Mouse (Mus musculus) heart, adult 8-10 months (tissue): ENCODE results near the gene Calhm5. TPM values are rescaled to one million over a fixed set of nuclear protein-coding genes. Genes with fewer than 3 reads are reported as not detected.
A peak's percentile ranks its signal among the peaks of the same experiment; 100 is the strongest.

Experiments
- DNase-seq: peaks from one replicate; pipeline ENCODE4 v3.0.0; 2022; ENCODE audit warnings: low spot score
- total RNA-seq, 4 experiments: library from RNA; stranded (reverse); gene quantifications; 2 replicates each; pipeline ENCODE4 v1.2.4; 2022

Calhm5 gene
- 1 to 10 TPM in 1 of 4 experiments, under 1 TPM in 3; 0.63 to 1.1 (median 0.81) TPM for total RNA-seq

DNA sequence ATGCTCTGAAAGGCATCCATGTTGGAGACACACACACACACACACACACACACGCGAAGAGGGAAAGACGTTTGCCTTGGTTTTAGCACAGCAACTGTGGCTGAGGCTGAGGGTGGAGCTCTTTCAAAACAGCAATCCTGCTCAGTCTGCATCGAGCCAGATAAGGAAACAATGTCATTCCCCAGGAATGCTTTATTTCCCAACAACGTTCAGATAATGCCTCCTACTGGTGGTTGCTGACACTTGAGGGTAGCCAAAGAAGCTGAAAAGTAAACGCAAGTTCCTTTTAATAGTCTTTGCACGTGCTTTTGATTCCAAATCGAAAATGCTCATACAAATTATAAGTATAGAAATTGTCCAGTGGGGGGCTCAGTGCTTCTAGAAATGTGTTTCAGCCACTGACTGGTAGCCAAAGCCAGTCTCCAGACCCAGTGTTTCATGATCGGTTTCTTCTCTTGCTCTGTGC, at the start of gene Calhm5:
Gene Calhm5, minus strand, starts transcription at position 102 of the 466 bp plus-strand sequence.
- peak; percentile 70 for DNase-seq

DNA sequence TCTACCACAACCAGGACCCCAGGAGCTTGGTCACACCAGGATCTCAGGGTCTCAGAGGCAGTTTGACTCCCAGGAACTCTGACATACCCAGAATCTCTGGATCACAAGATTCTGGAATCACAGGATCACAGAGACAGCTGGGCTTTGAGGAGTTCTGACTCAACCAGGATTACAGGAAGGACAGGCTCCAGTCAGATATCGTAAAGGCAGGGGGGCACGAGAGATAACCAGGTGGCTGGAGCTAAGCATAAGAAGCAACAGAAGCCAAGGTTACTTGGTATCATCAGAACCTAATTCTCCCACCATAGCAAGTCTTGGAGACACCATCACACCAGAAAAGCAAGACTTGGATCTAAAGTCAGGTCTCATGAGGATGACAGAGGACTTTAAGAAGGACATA, 45.4 kb upstream of the Calhm5 start:
- no peak for DNase-seq

DNA sequence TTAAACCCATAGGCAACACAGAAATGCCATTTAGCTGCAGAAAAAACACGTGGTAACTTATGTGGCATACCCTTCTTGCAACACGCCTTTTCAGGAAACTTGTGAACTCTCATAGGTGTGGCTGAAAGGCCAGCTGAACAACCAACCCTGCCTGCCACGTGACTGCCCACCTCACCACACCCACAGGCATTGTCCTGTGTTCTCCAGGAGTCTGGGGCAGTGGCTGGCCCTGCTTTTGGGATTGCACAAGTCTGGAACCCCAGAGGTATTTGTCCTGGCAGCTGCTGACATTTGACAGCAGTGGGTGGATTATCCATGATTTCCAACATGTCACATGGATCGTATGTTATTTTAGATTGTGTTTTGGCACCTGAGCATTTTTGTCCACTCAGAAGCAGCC, 43.4 kb upstream of the Calhm5 start:
- DNase-seq, result no peak

DNA sequence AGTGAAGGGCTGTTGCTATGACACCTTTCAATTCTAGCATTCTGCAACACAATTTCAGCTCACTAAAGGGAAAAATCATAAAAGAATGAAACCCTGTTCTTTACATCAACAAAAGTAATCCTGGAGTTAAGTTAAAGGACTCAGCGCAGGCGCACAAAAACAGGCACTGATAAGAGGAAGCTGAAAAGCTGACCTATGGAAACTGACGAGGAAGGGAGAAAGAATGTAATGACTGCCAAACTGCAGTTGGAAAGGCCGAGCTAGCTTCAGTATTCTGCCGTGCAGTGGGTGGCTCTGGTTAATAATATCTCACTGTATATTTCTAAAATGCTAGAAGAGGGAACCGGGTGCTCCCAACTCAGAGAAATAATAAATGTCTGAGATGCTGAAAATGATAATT, 41.7 kb upstream of the Calhm5 start:
- DNase-seq, result no peak

DNA sequence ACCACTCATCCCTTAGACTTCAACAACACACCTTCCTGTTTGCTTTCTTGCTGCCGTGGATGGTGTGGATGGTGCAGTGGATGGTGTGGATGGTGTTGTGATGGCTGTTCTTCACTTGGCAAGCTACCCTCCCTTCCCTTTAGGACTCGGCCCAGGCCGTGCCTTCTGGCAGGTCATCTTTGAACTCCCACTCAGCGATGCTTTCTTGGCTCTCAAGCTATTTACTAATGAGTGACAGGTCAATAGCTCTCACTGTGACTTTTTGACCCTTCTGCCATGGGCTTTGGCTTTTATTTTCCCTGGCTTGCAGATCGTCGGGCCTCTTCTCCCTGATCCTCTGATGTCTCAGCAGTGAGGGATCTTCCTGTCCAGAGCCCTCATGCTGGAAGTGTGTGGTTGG, 40.1 kb upstream of the Calhm5 start:
- no peak for DNase-seq

DNA sequence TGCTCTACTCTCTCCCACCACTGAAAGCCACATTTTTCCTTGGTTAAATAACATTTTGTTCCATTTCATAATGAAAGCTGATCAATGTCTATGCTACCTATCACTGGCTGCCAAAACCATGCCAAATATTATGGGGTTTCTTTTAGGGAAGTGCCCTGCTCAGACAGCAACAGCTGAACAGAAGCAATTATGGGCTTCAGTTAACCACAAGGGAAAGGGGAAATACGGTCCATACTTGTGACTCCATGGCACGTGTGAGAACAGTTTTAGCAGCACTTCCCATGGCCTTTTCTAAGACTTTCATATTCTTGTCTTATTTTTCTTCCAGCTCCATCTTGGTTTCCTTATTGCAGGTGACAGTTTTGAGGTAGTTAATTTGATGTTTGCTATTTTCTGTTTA, 35.0 kb upstream of the Calhm5 start:
- peak; percentile 26 for DNase-seq

DNA sequence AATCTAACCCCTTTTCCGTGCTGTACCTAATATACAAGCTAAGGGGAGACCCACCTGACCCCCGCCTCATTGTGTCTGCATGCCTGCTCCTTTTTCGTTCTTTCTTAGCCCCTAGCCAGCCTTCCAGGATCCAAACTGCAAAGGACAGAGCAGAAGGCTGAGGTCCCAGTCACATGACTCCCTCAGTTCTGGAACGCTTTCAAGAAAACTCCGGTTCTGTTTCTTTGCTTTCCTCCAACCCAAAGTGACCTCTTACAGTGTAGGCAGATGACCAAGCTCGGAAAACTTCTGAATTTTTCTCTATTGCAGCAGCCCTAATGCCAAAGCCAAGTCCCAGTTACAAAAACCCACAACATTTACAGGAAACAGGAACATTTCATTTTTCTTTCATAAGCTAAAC, 32.1 kb upstream of the Calhm5 start:
- peak; percentile 63 for DNase-seq

DNA sequence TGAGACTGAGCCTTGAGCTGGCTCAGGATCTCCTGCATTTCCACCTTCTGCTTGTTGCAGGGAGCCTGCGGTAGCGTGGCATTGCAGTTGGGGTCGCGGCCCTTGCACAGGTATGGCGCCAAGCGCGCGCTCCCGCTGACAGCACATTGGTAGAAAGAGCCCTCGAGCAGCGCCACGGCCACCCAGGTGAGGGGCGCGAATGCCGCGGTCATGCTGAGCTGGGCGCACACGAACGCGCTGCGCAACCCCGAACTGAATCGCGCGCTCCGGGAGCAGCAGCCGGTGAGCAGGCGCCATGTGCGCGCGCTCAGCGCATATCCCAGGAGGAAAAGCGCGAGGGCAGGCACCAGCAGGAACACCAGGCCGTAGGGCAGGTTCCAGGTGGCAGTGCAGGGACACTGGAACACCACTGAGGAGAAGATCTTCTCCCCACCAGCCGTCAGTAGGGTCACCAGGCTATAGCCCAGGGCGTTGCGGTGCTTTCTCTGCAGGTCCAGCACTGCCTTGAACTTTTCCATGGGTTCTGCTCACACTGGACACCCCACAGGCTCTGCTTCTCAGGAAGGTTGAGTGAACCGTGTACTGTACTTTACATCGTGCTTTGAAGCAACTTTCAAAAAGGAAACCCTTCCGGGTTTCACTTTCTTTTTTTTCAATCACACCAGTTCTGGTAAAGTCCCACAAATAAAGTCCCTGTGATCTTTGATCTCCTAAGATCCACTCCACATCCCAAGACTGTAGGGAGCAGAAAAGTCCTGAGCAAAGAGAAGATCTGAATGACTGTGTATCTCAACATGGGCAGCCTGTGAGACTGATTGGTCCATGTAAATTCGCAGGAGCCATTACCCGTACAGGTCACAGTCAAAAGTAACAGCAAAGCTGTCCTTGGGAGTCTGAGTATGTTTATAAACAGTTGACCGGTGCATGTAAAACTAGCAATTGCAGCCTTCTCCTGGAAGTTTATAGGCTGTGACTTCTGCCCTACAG, 31.4 kb upstream of the Calhm5 start, which contains the start of gene Calhm6:
Gene Calhm6, minus strand, starts transcription at position 593 of the 987 bp plus-strand sequence.
- no peak for DNase-seq

DNA sequence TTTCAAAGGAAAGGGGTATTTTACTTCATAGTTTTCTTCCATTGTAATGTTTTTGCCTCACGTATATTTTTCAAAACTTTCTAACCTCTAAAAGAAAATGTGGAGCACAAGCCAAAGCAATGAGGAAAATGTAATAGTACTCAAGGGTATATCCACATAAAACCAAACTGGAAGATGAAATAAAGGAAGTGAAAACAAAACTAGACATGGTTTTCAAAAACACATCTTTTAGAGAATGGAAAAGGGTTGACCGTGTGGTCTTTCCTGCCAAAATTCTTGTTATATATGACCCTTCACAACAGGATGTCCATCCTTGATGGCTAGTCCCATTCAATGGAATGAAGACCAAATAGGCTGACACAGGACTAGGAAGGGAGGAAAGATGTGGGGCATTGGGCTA, 22.1 kb upstream of the Calhm5 start:
- DNase-seq, result no peak

DNA sequence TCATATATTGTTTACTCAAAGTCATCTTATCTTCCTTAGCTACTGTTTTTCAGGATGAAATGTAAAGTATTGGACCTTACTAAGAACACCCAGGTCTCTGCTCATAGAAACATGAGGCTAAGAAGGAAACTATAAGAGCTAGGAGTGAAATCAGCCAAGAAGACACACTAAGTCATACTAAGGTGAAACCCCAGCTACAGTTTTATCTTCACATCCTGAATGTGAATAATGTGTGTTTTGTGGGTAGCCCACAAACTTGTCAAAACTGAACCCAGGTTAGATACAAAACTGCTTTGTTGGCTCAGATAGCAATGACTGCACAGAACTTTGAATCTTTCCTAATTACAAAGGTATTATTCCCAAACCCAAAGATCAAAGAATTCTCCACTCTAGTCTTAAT, 21.5 kb upstream of the Calhm5 start:
- no peak for DNase-seq

DNA sequence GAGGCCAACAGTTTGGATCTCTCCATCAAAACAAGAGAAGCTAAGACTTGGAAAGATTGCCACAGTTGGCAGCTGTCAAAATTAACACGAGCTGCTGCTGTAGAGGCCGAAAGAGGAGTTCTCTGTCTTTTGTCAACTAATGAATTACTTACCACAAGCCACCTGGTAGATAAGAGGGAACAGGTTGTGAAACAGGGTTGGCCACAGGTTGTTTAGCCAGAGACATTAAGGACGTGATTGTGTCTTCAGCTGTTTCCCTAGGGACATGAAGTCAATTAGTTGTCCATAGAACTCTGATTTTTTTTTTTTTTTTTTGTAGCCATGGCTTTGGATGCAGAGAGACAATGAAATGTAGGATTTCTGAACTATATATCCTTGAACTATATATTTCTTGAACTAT, 20.8 kb upstream of the Calhm5 start:
- DNase-seq, result no peak

DNA sequence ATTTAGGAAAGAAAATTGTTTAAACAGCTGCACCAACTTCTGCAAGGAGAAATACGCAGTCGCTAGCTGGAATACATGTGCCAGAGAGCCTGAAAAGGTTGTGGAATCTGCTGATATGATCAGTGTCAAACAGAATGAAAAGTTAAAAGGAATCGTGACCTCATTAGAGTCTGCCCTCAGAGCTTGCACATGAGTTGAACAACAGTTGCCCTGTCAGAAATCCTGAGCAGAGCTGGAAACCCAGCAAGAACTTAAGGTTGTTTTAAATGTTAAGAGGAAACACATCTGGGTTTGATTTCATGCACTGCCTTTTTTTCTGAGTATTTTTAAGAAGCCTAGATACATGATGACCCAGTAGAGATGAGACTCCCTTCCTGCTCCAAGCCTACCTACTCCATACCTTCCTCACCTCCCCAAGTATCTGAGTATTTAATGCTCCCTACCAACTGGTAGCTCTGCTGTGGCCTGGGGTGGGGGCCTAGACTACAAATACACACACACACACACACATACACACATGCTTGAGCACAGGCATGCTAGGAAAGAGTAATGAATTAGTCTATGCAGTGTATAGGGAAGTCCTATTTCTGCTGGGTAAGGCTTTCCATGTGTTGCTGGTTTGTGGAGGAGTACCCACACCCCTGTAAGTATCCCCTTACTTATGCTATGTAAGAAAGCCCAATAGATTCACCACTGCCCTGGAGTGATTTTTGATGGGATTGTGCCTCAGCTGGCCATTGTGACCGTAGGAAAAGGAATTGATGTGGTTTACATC, 15.8 kb upstream of the Calhm5 start:
- DNase-seq, result no peak

DNA sequence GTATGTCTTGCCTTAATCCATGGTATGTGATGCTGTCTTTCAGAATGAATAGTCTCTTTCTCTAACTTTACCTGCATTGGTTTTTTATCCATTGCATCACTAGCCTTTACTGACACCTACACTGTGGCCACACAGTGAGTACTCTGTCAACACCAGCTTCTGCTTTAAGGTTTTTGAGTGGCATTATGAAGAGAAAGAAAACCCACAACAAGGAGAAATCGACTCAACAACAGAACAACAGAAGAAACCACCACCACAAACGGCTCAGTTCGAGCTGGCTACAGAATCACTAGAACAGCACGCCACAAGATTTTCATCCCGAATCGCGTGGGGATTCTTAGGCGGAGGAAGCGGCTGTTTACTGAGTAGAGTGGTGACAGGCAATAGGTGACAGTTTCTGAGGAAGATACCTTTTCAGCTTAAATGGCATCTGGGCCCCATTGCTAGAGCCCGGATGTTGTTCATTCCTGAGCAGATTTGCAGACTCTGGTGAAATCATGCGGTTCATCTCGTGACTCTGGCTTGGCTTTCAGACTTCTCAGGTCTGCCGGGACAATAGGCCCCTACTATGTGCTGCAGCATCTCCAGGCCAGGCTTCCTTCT, 14.6 kb upstream of the Calhm5 start:
- no peak for DNase-seq

DNA sequence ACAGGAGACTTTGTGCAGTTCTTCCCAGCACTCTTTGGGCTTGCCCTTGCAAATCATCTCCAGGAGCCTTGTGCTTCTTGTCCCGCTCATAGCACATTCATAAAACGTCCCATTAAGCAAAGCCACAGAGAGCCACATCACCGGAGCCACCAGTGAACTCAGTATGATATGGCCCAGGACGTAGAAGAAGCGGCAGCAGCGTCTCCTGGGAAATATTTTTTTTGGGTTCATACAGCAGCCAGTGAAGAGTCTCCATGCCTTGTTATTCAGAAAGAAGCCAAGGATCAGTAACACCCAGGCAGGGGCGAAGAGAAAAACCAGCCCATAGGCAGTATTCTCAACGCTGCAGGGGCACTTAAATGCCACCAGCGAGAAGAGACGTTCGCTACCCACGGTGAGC, 355 bp downstream of the Calhm5 start:
- DNase-seq, result no peak

DNA sequence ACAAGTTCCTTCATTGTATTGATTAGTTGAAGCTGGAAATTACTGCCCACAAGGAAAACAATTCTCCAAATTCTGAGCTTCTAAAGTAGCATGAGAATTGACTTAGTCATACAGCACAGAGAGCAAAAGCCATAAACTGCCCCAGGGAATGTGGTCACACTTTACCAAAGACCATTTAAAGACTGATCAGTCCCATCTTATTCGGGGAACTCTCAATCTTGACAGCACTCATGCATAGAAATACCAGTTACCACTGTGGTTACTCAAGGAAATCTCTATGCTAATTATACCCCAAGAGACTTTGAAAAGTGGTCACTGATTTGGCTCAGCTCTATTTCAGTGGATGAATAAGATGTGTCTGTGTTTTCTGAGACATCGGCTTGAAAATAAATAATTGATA, 1.2 kb downstream of the Calhm5 start:
- DNase-seq, result no peak

DNA sequence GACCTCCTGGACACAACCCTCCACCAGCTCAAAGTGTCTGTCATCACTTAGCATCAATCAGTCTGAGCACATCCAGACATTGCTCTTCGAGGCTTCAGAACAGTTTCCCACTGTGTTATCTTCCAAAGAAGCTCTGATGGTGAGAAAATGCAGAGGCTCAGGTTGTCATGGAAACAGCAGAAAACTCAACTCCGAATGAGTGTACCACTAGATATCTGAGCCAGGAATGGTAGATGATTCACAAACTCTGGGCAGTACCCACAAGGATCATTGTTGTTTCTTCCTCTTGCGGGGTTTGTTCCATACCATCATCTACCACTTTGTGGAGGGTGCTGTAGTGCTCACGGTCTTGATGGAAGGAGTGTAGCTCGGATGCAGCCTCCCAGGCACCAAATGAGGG, 4.4 kb downstream of the Calhm5 start:
- no peak for DNase-seq

DNA sequence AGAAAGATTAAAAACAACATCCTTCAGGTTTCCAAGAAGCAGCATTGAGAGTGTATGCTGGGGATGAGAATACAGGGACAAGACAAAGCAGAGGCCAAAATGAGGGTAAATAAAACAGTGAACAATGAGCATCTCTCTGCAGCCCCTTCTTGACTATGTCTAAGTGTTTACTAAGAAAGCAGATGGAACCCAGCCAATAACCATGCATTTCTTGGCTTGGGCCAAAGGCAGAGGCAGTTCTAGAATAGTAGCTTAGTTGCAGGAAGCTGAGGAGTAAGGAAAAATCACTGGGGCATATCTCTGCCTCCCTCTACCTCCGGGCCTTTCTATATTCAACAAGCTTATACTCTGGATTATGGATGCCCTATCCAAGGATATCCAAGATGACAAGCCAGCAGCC, 5.8 kb downstream of the Calhm5 start:
- DNase-seq, result no peak

DNA sequence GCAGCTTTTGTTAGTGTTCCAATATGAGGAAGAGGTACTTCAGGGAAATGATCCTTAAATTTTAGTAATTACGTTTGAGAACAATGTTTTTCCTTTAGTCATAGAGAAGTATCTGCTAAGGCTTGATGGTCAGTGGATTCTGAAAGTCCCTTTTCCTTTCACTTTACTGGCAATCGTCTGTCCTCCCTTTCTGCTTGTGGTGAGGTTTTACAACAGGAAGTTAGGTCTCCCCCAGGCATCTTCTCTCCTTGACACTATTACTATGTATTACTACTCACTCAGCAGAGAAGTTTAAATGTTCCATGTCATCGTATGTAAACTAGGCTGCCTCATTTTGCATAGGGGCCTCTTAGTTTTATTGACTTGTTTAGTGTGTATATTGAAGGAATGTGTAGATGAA, 6.8 kb downstream of the Calhm5 start:
- no peak for DNase-seq

DNA sequence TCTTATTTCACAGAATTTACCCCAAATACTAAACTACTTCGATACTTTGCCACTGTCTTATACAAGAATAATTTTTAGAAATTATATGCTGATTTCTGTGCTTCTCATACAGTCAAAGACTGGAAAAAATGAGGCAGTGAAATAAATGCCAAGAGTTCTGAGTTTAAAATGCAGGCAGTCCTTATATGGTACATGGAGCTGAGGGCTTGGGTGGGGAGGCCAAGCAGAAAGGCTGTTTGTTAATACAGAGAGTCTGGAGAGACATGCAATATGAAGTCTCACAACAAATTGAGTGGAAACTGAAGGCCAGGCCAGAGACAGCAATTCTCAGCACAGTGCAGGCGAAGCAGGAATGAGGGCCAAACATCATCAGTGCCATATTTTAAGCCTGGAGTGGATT, 7.8 kb downstream of the Calhm5 start:
- DNase-seq, result no peak

DNA sequence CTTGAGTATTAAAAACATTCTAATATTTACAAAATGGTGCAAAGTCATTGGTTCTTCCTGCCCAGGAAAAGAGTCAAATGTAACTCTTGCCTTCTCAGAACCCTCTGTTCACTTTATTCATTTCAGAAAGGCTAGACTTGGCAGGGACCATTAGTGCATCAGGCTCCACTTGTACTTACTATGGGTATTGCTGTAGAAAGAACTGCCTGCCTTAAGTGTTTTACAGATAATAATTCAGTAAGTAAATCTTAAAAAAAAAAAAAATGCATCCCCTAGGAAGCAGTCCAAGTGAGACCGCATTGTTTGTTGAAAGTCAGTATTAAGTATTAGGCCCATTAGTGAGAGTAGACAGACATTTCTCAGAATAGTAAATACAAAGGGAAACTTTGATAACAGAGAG, 9.8 kb downstream of the Calhm5 start:
- DNase-seq, result no peak

DNA sequence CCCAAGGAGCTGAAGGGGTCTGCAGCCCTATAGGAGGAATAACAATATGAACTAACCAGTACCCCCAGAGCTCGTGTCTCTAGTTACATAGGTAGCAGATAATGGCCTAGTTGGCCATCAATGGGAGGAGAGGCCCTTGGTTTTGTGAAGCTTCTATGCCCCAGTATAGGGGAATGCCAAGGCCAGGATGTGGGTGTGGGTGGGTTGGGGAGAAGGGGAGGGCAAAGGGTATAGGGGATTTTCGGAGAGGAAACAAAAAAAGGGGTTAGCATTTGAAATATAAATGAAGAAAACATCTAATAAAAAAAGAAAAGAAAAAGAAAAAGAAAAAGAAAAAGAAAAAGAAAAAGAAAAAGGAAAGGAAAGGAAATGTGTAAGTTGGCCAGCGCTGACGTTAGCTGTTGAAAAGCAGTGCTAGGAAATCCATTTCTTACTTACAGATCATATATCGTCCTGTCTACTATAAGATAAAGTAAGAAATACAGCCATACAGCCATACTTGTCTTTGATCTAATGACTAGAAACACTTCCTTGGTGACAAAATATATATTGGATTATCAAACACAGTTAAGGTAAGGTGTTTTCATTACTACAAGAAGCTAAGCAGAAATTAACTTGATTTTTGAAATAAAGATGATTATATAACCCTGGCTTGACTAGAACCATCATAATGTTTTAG, 21.7 kb downstream of the Calhm5 start:
- no peak for DNase-seq

DNA sequence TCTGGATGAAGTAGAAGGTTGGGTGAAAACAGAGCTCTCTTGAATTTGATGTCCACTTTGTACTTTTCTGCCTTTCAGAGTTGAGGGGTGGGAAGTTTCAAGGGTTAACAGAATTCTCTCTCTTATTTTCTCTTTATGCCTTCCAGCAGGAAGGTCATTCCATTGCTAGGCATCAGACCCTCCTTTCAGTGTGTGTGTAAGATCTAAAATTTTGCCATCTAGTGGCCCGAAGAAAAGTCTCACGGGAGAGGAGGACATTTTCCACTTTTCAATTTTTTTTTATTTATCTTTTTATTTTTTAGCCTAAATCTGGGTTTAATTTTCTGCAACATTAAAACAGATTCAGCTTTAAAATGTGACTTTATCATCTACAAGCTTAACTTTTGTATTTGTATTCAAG, 24.7 kb downstream of the Calhm5 start:
- no peak for DNase-seq
